ENCODE assay signal across 8 mouse cellular contexts in genomic region chr17:87315021-87315531, GRCm38 (mm10). TPM values are rescaled to one million over a fixed set of nuclear protein-coding genes. Genes with fewer than 3 reads are reported as not detected.
DNase-seq lines count a peak whose midpoint lies in the region; ATAC-seq and TF ChIP-seq lines count a peak whose summit lies in the region.

No protein-coding gene starts in this region.

- H3K27me3 ChIP-seq in E14TG2a.4 (ENCODE audit: insufficient read depth, low read length): no peaks in the 10 kb centered on the region
- H3K27me3 ChIP-seq in forebrain, embryonic 14.5 days (replicated peaks; ENCODE audit: control insufficient read depth, insufficient read depth, low read length): no peaks in the 10 kb centered on the region
- no peaks in the 10 kb centered on the region for H3K27me3 ChIP-seq in liver, postnatal 0 days (ENCODE audit: insufficient read depth, low read length)
- no peaks in the 10 kb centered on the region for H3K27me3 ChIP-seq in neural tube, embryonic 14.5 days (ENCODE audit: control insufficient read depth, insufficient read depth, low read length)

- peak; percentile 60 for DNase-seq in c-Kit-positive CD71-positive TER-119-positive erythroid progenitor cells, embryonic 14.5 days (ENCODE audit: low spot score)
- peak; percentile 93 for DNase-seq in forebrain, embryonic 14.5 days (ENCODE audit: low spot score)
- DNase-seq in heart, postnatal 14 days: peak; percentile 94 to 97
- DNase-seq in large intestine, adult 2 months (ENCODE audit: low read depth, low spot score): peak; percentile 70
- peak; percentile 91 for DNase-seq in liver, postnatal 0 days
- DNase-seq in testis, postnatal 10 days (ENCODE audit: low spot score): peak; percentile 97

- no peaks in the 10 kb centered on the region for H3K36me3 ChIP-seq in E14TG2a.4 (ENCODE audit: insufficient read depth, low read length)
- H3K36me3 ChIP-seq in forebrain, embryonic 14.5 days (ENCODE audit: control insufficient read depth, insufficient read depth, low read length): no peaks in the 10 kb centered on the region
- peaks cover 11% of the 10 kb centered on the region for H3K36me3 ChIP-seq in liver, postnatal 0 days (replicated peaks; ENCODE audit: insufficient read depth, low read length)
- no peaks in the 10 kb centered on the region for H3K36me3 ChIP-seq in neural tube, embryonic 14.5 days (ENCODE audit: control insufficient read depth, insufficient read depth, low read length)

- no peak overlapping the region for H3K27ac ChIP-seq in forebrain, embryonic 14.5 days (ENCODE audit: low read depth, low read length)
- peak overlapping the region; percentile 70 for H3K27ac ChIP-seq in liver, postnatal 0 days (ENCODE audit: low read depth)
- no peak overlapping the region for H3K27ac ChIP-seq in neural tube, embryonic 14.5 days (ENCODE audit: low read depth, low read length)

- ATAC-seq in forebrain, embryonic 14.5 days: peak; percentile 68
- peak; percentile 80 for ATAC-seq in liver, postnatal 0 days
- ATAC-seq in neural tube, embryonic 14.5 days (ENCODE audit: low read depth): peak; percentile 85

- TF ChIP-seq EP300 in liver, postnatal 0 days (IDR thresholded peaks at IDR 0.05; ENCODE audit: low read depth): no peak

- no peaks in the 10 kb centered on the region for H3K9me3 ChIP-seq in E14TG2a.4 (ENCODE audit: low read length)
- H3K9me3 ChIP-seq in forebrain, embryonic 14.5 days (replicated peaks; ENCODE audit: control insufficient read depth, low read length): no peaks in the 10 kb centered on the region
- no peaks in the 10 kb centered on the region for H3K9me3 ChIP-seq in liver, postnatal 0 days (ENCODE audit: low read length)
- H3K9me3 ChIP-seq in neural tube, embryonic 14.5 days (ENCODE audit: control insufficient read depth, low read length): no peaks in the 10 kb centered on the region

- H3K4me2 ChIP-seq in forebrain, embryonic 14.5 days (ENCODE audit: low read length): no peak overlapping the region
- peak overlapping the region; percentile 36 for H3K4me2 ChIP-seq in liver, postnatal 0 days (ENCODE audit: low read depth, low read length)
- no peak overlapping the region for H3K4me2 ChIP-seq in neural tube, embryonic 14.5 days (ENCODE audit: low read depth, low read length)

- H3K4me1 ChIP-seq in E14TG2a.4 (replicated peaks; ENCODE audit: low read depth, low read length): peaks cover 47% of the 10 kb centered on the region
- H3K4me1 ChIP-seq in forebrain, embryonic 14.5 days (ENCODE audit: control insufficient read depth, insufficient read depth, low read length): no peaks in the 10 kb centered on the region
- peaks cover 19% of the 10 kb centered on the region for H3K4me1 ChIP-seq in liver, postnatal 0 days (ENCODE audit: insufficient read depth)
- no peaks in the 10 kb centered on the region for H3K4me1 ChIP-seq in neural tube, embryonic 14.5 days (ENCODE audit: control insufficient read depth, insufficient read depth, low read length)

- H3K9ac ChIP-seq in forebrain, embryonic 14.5 days (ENCODE audit: low read length): no peak overlapping the region
- H3K9ac ChIP-seq in liver, postnatal 0 days (replicated peaks): no peak overlapping the region
- no peak overlapping the region; the same call in 1 of the 2 replicates for H3K9ac ChIP-seq in neural tube, embryonic 14.5 days (replicated peaks; ENCODE audit: low read depth, low read length)

- intact Hi-C loops in heart, postnatal 14 days (cut with DNase I): loop anchor here (1.0 to 10.0 kb wide), 3 partner anchors 132 to 350 kb away; partner anchors contain the start of gene Calm2

- TF ChIP-seq CTCF in E14TG2a.4 (conservative IDR thresholded peaks at IDR 0.05; ENCODE audit: low read length): peak; percentile 96
- TF ChIP-seq CTCF in liver, postnatal 0 days (IDR thresholded peaks at IDR 0.05; ENCODE audit: low read depth): peak; percentile 93

- peak overlapping the region; percentile 66 for H3K4me3 ChIP-seq in E14TG2a.4 (replicated peaks; ENCODE audit: low read length)
- no peak overlapping the region for H3K4me3 ChIP-seq in forebrain, embryonic 14.5 days (ENCODE audit: low read depth, low read length)
- H3K4me3 ChIP-seq in liver, postnatal 0 days (ENCODE audit: low read depth, low read length): no peak overlapping the region
- no peak overlapping the region for H3K4me3 ChIP-seq in neural tube, embryonic 14.5 days (ENCODE audit: low read depth, low read length)

- 7% methylated on average over 9 of the region's 9 CpGs for WGBS in forebrain, embryonic 14.5 days
- WGBS in large intestine, adult 2 months: 9% methylated on average over 9 of the region's 9 CpGs
- WGBS in liver, postnatal 0 days (ENCODE audit: insufficient replicate concordance): 2% methylated on average over 9 of the region's 9 CpGs
- 7% methylated on average over 9 of the region's 9 CpGs for WGBS in neural tube, embryonic 14.5 days

RNA-seq across cellular contexts. Expression of gene Ttc7, which starts 32.4 kb away (rescaled TPM):
- polyA plus RNA-seq in forebrain, embryonic 14.5 days (2014; fragmentation: Nextera tagmentation; extraction: Ambion mirVana): 4.1 and 4.8 TPM in 2 replicates
- 1 to 10 TPM; 6.7 to 8.2 TPM for total RNA-seq in heart, postnatal 14 days (2021)
- polyA plus RNA-seq in large intestine, adult 2 months (2012; rRNA removed): 61.2 and 65.5 TPM in 2 replicates
- polyA plus RNA-seq in liver, postnatal 0 days (2015; fragmentation: Nextera tagmentation; extraction: Ambion mirVana): 10.1 and 12.1 TPM in 2 replicates
- polyA plus RNA-seq in neural tube, embryonic 14.5 days (2014; fragmentation: Nextera tagmentation; extraction: Ambion mirVana): 6.7 and 7.2 TPM in 2 replicates

RNA-seq across cellular contexts. Expression of gene Mcfd2, which starts 49.3 kb away (rescaled TPM):
- polyA plus RNA-seq in forebrain, embryonic 14.5 days (2014; fragmentation: Nextera tagmentation; extraction: Ambion mirVana): 56.1 and 63.4 TPM in 2 replicates
- 10 to 100 TPM; 39.7 to 42.0 TPM for total RNA-seq in heart, postnatal 14 days (2021)
- 153 and 176 TPM in 2 replicates for polyA plus RNA-seq in large intestine, adult 2 months (2012; rRNA removed)
- polyA plus RNA-seq in liver, postnatal 0 days (2015; fragmentation: Nextera tagmentation; extraction: Ambion mirVana): 139 and 148 TPM in 2 replicates
- 38.3 and 45.2 TPM in 2 replicates for polyA plus RNA-seq in neural tube, embryonic 14.5 days (2014; fragmentation: Nextera tagmentation; extraction: Ambion mirVana)
